Mouse (Mus musculus): ENCODE data around the gene Fbln1. TPM values are rescaled to one million over a fixed set of nuclear protein-coding genes. Genes with fewer than 3 reads are reported as not detected.

Gene Fbln1
- polyA plus RNA-seq, 1 experiment = 12.4 TPM

DNA sequence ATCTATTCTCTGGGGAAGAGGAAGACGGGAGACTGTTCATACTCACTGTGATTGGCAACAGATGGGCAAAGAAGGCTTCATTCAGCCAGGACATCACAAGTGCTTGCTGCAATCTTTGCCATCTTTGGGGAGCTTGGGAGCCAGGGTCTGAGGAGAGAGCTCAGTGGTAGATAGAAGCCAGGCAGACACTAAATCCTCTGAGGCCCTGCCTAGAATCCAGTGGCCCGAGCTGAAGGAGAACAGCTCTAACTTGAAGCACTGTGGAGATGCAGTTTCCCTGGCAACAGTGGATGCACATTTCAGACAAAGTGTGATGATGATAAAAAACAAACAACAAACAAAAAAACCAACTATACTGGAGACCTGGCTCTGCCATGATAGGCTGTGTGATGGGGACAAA lies 90.2 kb downstream of the Fbln1 start:
- Histone ChIP-seq H3K27ac (ENCODE audit: control insufficient read depth, insufficient read depth, low read depth, low read length) (no peak overlapping the region), H3K4me1 (ENCODE audit: control insufficient read depth, insufficient read depth, low read length) (no peaks in the 10 kb centered on the region), H3K4me3 (ENCODE audit: control insufficient read depth, low read depth, low read length) (no peak overlapping the region), H3K27me3 (ENCODE audit: control insufficient read depth, insufficient read depth, low read length) (no peaks in the 10 kb centered on the region), H3K36me3 (ENCODE audit: control insufficient read depth, insufficient read depth, low read length) (no peaks in the 10 kb centered on the region)
- TF ChIP-seq CTCF (IDR thresholded peaks at IDR 0.05; ENCODE audit: control insufficient read depth, insufficient read depth, insufficient replicate concordance, low read depth, low read length) = no peak
- TF ChIP-seq POLR2A (IDR thresholded peaks at IDR 0.05; ENCODE audit: control insufficient read depth, low read depth, low read length) = no peak

- no peaks in the 10 kb centered on the region for H3K4me1 ChIP-seq (ENCODE audit: control insufficient read depth, insufficient read depth, low read length)
- TF ChIP-seq POLR2A (IDR thresholded peaks at IDR 0.05; ENCODE audit: control insufficient read depth, low read depth, low read length) = no peak
- no peak for TF ChIP-seq CTCF (IDR thresholded peaks at IDR 0.05; ENCODE audit: control insufficient read depth, insufficient read depth, insufficient replicate concordance, low read depth, low read length)
- no peak overlapping the region for H3K27ac ChIP-seq (ENCODE audit: control insufficient read depth, insufficient read depth, low read depth, low read length)
- H3K4me3 ChIP-seq (ENCODE audit: control insufficient read depth, low read depth, low read length) = no peak overlapping the region
- no peaks in the 10 kb centered on the region for H3K36me3 ChIP-seq (ENCODE audit: control insufficient read depth, insufficient read depth, low read length)
- no peaks in the 10 kb centered on the region for H3K27me3 ChIP-seq (ENCODE audit: control insufficient read depth, insufficient read depth, low read length)
Measured at GRCm38 (mm10) chr15:85296538-85296937, 90.8 kb downstream of the Fbln1 start.

GRCm38 (mm10) chr15:85298167-85298781 lies 92.5 kb downstream of the Fbln1 start:
- H3K27ac ChIP-seq (ENCODE audit: control insufficient read depth, insufficient read depth, low read depth, low read length) = no peak overlapping the region
- no peaks in the 10 kb centered on the region for H3K4me1 ChIP-seq (ENCODE audit: control insufficient read depth, insufficient read depth, low read length)
- TF ChIP-seq CTCF (IDR thresholded peaks at IDR 0.05; ENCODE audit: control insufficient read depth, insufficient read depth, insufficient replicate concordance, low read depth, low read length) (no peak), POLR2A (IDR thresholded peaks at IDR 0.05; ENCODE audit: control insufficient read depth, low read depth, low read length) (no peak)
- no peaks in the 10 kb centered on the region for H3K36me3 ChIP-seq (ENCODE audit: control insufficient read depth, insufficient read depth, low read length)
- no peaks in the 10 kb centered on the region for H3K27me3 ChIP-seq (ENCODE audit: control insufficient read depth, insufficient read depth, low read length)
- no peak overlapping the region for H3K4me3 ChIP-seq (ENCODE audit: control insufficient read depth, low read depth, low read length)

DNA sequence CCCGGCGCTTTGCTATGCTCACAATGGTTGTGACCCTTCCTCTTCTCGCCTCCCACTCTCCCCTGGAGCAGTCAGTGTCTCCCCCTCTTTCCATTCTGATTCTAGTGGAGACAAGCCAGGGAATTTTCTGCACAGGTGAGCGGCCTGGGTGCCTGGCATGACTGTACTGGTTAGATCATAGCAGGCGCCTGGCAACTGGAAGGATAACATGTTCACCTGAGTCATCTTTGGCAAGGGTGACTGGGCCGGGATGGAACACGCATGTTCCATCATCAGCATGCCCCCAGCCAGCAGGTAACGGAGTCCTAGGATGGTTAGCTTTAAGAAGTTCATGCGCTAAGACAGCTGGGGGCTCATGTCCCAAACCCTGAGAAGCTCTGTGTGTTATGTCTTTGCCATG lies 93.2 kb downstream of the Fbln1 start:
- Histone ChIP-seq H3K27me3 (ENCODE audit: control insufficient read depth, insufficient read depth, low read length) (no peaks in the 10 kb centered on the region), H3K27ac (ENCODE audit: control insufficient read depth, insufficient read depth, low read depth, low read length) (no peak overlapping the region), H3K4me3 (ENCODE audit: control insufficient read depth, low read depth, low read length) (no peak overlapping the region), H3K4me1 (ENCODE audit: control insufficient read depth, insufficient read depth, low read length) (no peaks in the 10 kb centered on the region), H3K36me3 (ENCODE audit: control insufficient read depth, insufficient read depth, low read length) (no peaks in the 10 kb centered on the region)
- TF ChIP-seq CTCF (IDR thresholded peaks at IDR 0.05; ENCODE audit: control insufficient read depth, insufficient read depth, insufficient replicate concordance, low read depth, low read length) = no peak
- TF ChIP-seq POLR2A (IDR thresholded peaks at IDR 0.05; ENCODE audit: control insufficient read depth, low read depth, low read length) = no peak

- Histone ChIP-seq H3K4me1 (ENCODE audit: control insufficient read depth, insufficient read depth, low read length) (no peaks in the 10 kb centered on the region), H3K27ac (ENCODE audit: control insufficient read depth, insufficient read depth, low read depth, low read length) (no peak overlapping the region), H3K4me3 (ENCODE audit: control insufficient read depth, low read depth, low read length) (no peak overlapping the region), H3K27me3 (ENCODE audit: control insufficient read depth, insufficient read depth, low read length) (no peaks in the 10 kb centered on the region), H3K36me3 (ENCODE audit: control insufficient read depth, insufficient read depth, low read length) (no peaks in the 10 kb centered on the region)
- TF ChIP-seq CTCF (IDR thresholded peaks at IDR 0.05; ENCODE audit: control insufficient read depth, insufficient read depth, insufficient replicate concordance, low read depth, low read length) (no peak), POLR2A (IDR thresholded peaks at IDR 0.05; ENCODE audit: control insufficient read depth, low read depth, low read length) (no peak)
Measured at GRCm38 (mm10) chr15:85303241-85303640, 97.5 kb downstream of the Fbln1 start.

- Histone ChIP-seq H3K27ac (ENCODE audit: control insufficient read depth, insufficient read depth, low read depth, low read length) (no peak overlapping the region), H3K27me3 (ENCODE audit: control insufficient read depth, insufficient read depth, low read length) (no peaks in the 10 kb centered on the region), H3K4me1 (ENCODE audit: control insufficient read depth, insufficient read depth, low read length) (no peaks in the 10 kb centered on the region), H3K36me3 (ENCODE audit: control insufficient read depth, insufficient read depth, low read length) (no peaks in the 10 kb centered on the region), H3K4me3 (ENCODE audit: control insufficient read depth, low read depth, low read length) (no peak overlapping the region)
- no peak for TF ChIP-seq POLR2A (IDR thresholded peaks at IDR 0.05; ENCODE audit: control insufficient read depth, low read depth, low read length)
- TF ChIP-seq CTCF (IDR thresholded peaks at IDR 0.05; ENCODE audit: control insufficient read depth, insufficient read depth, insufficient replicate concordance, low read depth, low read length) = no peak
Measured at GRCm38 (mm10) chr15:85303976-85304375, 98.2 kb downstream of the Fbln1 start.

DNA sequence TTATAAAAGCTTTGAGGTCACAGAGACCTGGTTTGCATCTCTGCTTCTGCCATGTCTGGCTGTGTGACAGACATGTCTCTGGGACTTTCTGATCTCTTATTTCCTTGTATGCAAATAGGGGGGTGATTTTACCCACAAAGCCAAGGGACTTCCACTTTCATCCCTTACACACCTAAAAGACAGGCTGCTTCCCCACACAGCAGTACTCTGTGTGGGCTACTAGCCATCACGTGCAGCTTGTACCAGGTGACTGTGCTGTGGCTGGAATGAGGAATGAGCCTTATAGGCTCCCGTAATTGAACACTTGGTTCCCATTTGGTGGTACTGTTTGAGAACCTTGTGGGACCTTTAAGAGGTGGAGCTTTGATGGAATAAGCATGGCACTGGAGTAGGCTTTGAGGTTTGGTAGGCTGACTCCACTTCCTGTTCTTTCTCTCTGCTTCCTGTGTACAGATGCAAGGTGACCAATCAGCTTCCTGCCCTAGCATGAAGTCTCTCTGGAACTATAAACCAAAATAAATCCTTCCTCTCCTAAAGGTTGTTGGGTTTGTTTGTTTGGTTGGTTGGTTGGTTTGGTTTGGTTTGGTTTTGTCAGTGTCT lies 101.4 kb downstream of the Fbln1 start:
- Histone ChIP-seq H3K4me3 (ENCODE audit: control insufficient read depth, low read depth, low read length) (no peak overlapping the region), H3K27ac (ENCODE audit: control insufficient read depth, insufficient read depth, low read depth, low read length) (no peak overlapping the region), H3K4me1 (ENCODE audit: control insufficient read depth, insufficient read depth, low read length) (no peaks in the 10 kb centered on the region), H3K36me3 (ENCODE audit: control insufficient read depth, insufficient read depth, low read length) (no peaks in the 10 kb centered on the region), H3K27me3 (ENCODE audit: control insufficient read depth, insufficient read depth, low read length) (no peaks in the 10 kb centered on the region)
- TF ChIP-seq POLR2A (IDR thresholded peaks at IDR 0.05; ENCODE audit: control insufficient read depth, low read depth, low read length) (no peak), CTCF (IDR thresholded peaks at IDR 0.05; ENCODE audit: control insufficient read depth, insufficient read depth, insufficient replicate concordance, low read depth, low read length) (no peak)

Measured in testis, adult 2 months (tissue).